Mouse (Mus musculus) liver, postnatal 0 days (tissue): ENCODE results near the gene R3hdm2. TPM values are rescaled to one million over a fixed set of nuclear protein-coding genes. Genes with fewer than 3 reads are reported as not detected.
A peak's percentile ranks its signal among the peaks of the same experiment; 100 is the strongest.

Source experiments
- ATAC-seq: fragments of 200-750 bp; cut with Nextera tagmentation; 2 replicates; pipeline ENCODE4 v1.8.0; 2017; ENCODE audit warnings: mild to moderate bottlenecking, moderate library complexity
- DNase-seq: peaks from one replicate; pipeline ENCODE4 v3.0.0-alpha.2; 2016
- H3K27ac ChIP-seq: fragments of 300-500 bp; sonication (generic); 2 replicates; pipeline ENCODE4 v1.5.1; 2014; ENCODE audit warnings: antibody characterized with exemption, moderate library complexity, mild to moderate bottlenecking, low read depth
- H3K27me3 ChIP-seq: fragments of 300-500 bp; sonication (generic); 2 replicates; pipeline ENCODE4 v1.6.1; 2014; ENCODE audit warnings: low read length, control low read depth, mixed read lengths; ENCODE audit not compliant: insufficient read depth
- H3K36me3 ChIP-seq: fragments of 300-500 bp; sonication (generic); replicated peaks from 2 replicates; pipeline ENCODE4 v1.6.1; 2014; ENCODE audit warnings: mild to moderate bottlenecking, control low read depth, low read length, moderate library complexity, mixed read lengths; ENCODE audit not compliant: insufficient read depth
- H3K4me1 ChIP-seq: fragments of 300-500 bp; sonication (generic); 2 replicates; pipeline ENCODE4 v1.6.1; 2014; ENCODE audit warnings: antibody characterized with exemption, mild to moderate bottlenecking, control low read depth; ENCODE audit not compliant: insufficient read depth
- H3K4me2 ChIP-seq: fragments of 300-500 bp; sonication (generic); 2 replicates; pipeline ENCODE4 v1.6.1; 2014; ENCODE audit warnings: low read depth, mild to moderate bottlenecking, low read length, moderate library complexity, mixed read lengths
- H3K4me3 ChIP-seq: fragments of 300-500 bp; sonication (generic); 2 replicates; pipeline ENCODE4 v1.5.1; 2014; ENCODE audit warnings: low read depth, low read length
- H3K9ac ChIP-seq: fragments of 300-500 bp; sonication (generic); replicated peaks from 2 replicates; pipeline ENCODE4 v1.6.1; 2014; ENCODE audit warnings: mild to moderate bottlenecking, moderate library complexity
- H3K9me3 ChIP-seq: fragments of 300-500 bp; sonication (generic); 2 replicates; pipeline ENCODE4 v1.6.1; 2016; ENCODE audit warnings: mild to moderate bottlenecking, control low read depth, low read length, mixed read lengths
- CTCF ChIP-seq: sonication (generic); IDR thresholded peaks from 2 replicates; pipeline ENCODE4 v1.5.1; 2016; ENCODE audit warnings: antibody characterized with exemption, low read depth
- EP300 ChIP-seq: IDR thresholded peaks from 2 replicates; pipeline ENCODE4 v1.6.1; 2016; ENCODE audit warnings: antibody characterized with exemption, low read depth, mild to moderate bottlenecking
- WGBS: fragments of 180-500 bp; shearing (Covaris S2); extraction: QIAGEN DNeasy Blood & Tissue Kit; methylation state at CpG from one replicate; pipeline ENCODE4 v1.1.7; 2014; ENCODE audit not compliant: insufficient replicate concordance; 5-methylcytosine and 5-hydroxymethylcytosine counted together
- polyA plus RNA-seq: library from polyadenylated mRNA; unstranded; fragments of >200 nt; fragmentation: Nextera tagmentation; extraction: Ambion mirVana; gene quantifications from 2 replicates; pipeline ENCODE4 v1.2.1, GENCODE M21; 2015

R3hdm2 gene
- polyA plus RNA-seq, 1 experiment from 2014 or later: 16.6 TPM

DNA sequence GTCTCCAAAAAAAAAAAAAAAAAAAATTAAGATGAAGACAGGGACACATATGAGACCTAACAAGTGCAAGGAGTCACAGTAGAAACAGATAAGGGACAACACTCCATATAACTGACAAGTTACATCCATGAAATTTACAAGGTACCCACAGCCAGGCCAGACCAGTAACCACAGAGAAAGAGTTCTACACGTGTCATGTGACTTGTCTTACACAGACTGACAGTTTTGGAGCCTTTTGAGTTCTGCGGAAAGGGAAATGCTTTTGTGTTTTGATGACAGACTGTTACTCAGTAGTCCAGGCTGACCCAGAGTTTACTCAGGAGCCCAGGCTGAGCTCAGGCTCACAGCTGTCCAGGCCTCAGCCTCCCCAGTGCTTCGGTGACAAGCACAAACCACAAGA, 37.1 kb upstream of the R3hdm2 start:
- TF ChIP-seq CTCF (no peak), EP300 (no peak)
- H3K27me3 ChIP-seq: peaks cover 34% of the 10 kb centered on the region
- H3K36me3 ChIP-seq: no peaks in the 10 kb centered on the region

DNA sequence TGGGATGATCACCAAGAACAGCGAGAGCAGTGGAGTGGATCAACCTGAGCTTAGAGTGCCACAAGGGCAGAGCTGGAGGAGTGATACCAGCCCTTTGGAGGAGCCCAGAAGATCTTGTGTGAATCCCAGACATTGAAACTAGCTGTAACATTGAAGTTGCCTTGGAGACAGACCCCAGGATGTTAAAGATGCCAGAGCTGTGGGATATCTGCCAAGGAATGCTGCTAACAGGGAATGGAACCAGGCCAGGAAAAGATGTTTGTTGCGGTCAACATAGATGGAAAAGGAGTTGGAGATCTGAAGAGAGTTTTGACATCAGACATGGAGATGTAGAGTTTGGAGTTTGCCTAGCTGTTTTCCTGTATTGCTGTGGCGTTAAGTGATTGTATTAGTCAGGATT, 34.0 kb upstream of the R3hdm2 start:
- ATAC-seq: no peak
- WGBS: 77% methylated on average over 3 of the region's 3 CpGs

More for the DNA sequence above, 37.1 kb upstream of the R3hdm2 start:
- H3K4me2 ChIP-seq: no peak overlapping the region
- WGBS: 43% methylated on average over 3 of the region's 3 CpGs
- no peaks in the 10 kb centered on the region for H3K9me3 ChIP-seq
- H3K9ac ChIP-seq: no peak overlapping the region
- no peak for DNase-seq
- H3K27ac ChIP-seq: no peak overlapping the region
- no peak overlapping the region for H3K4me3 ChIP-seq
- H3K4me1 ChIP-seq: peaks cover 18% of the 10 kb centered on the region
- no peak for ATAC-seq

DNA sequence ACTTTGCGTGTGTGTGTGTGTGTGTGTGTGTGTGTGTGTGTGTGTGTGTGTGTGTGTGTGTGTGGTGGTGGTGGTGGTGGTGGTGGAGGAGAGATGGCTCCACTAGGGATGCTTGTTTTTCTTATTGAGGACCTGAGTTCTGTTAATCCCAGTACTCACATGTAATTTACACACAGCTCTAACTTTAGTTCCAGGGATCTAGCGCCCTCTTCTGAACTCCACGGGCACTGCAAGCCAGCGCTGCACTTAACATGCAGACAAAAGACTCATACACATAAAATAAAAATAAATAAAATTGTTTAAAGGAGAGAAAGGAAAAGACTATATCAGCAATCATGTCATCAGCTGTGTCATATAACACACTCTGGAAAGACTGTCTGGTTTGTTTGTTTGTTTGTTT, 31.2 kb upstream of the R3hdm2 start:
- no peak overlapping the region for H3K4me3 ChIP-seq
- H3K27ac ChIP-seq: no peak overlapping the region
- peak overlapping the region; percentile 66; the same call in 1 of the 2 replicates for H3K4me2 ChIP-seq
- H3K27me3 ChIP-seq: no peaks in the 10 kb centered on the region
- WGBS: 69% methylated on average over 4 of the region's 4 CpGs
- DNase-seq: peak; percentile 37
- H3K36me3 ChIP-seq: no peaks in the 10 kb centered on the region
- TF ChIP-seq EP300 (no peak), CTCF (peak; percentile 47)
- no peaks in the 10 kb centered on the region for H3K9me3 ChIP-seq
- no peak overlapping the region for H3K9ac ChIP-seq
- peaks cover 8% of the 10 kb centered on the region for H3K4me1 ChIP-seq
- no peak for ATAC-seq

More for the DNA sequence above, 34.0 kb upstream of the R3hdm2 start:
- no peak overlapping the region for H3K9ac ChIP-seq
- no peaks in the 10 kb centered on the region for H3K9me3 ChIP-seq
- H3K36me3 ChIP-seq: no peaks in the 10 kb centered on the region
- H3K4me1 ChIP-seq: peaks cover 6% of the 10 kb centered on the region
- H3K27me3 ChIP-seq: peaks cover 10% of the 10 kb centered on the region
- H3K27ac ChIP-seq: no peak overlapping the region
- DNase-seq: no peak
- no peak overlapping the region for H3K4me3 ChIP-seq
- H3K4me2 ChIP-seq: no peak overlapping the region
- TF ChIP-seq EP300 (no peak), CTCF (no peak)

DNA sequence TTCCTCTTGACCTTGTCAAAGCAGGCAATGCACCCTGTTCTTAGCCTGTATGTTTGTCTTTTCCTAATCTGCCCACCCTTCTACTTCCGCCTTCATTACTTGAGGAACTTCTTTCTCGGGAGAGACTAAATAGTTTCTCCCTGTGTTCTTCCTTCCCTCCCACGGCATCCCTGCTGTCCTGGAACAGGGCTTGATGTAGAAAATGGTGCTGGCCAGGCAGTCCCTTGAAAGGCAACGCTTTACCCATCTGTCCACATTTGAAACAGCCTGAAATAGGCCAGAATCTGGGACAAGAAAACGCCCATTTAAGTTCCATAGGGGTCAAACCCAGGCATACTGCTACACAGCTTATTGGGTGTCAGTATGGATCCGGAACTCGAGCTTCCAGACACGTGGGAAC, 30.3 kb upstream of the R3hdm2 start:
- Histone ChIP-seq H3K4me1 (peaks cover 12% of the 10 kb centered on the region), H3K36me3 (no peaks in the 10 kb centered on the region), H3K9ac (peak overlapping the region; percentile 71), H3K4me2 (peak overlapping the region; percentile 66), H3K27ac (peak overlapping the region; percentile 93), H3K4me3 (peak overlapping the region; percentile 38; the same call in 1 of the 2 replicates), H3K27me3 (no peaks in the 10 kb centered on the region), H3K9me3 (no peaks in the 10 kb centered on the region)
- TF ChIP-seq CTCF (no peak), EP300 (no peak)
- DNase-seq (no peak), ATAC-seq (no peak)
- 51% methylated on average over 8 of the region's 8 CpGs for WGBS

DNA sequence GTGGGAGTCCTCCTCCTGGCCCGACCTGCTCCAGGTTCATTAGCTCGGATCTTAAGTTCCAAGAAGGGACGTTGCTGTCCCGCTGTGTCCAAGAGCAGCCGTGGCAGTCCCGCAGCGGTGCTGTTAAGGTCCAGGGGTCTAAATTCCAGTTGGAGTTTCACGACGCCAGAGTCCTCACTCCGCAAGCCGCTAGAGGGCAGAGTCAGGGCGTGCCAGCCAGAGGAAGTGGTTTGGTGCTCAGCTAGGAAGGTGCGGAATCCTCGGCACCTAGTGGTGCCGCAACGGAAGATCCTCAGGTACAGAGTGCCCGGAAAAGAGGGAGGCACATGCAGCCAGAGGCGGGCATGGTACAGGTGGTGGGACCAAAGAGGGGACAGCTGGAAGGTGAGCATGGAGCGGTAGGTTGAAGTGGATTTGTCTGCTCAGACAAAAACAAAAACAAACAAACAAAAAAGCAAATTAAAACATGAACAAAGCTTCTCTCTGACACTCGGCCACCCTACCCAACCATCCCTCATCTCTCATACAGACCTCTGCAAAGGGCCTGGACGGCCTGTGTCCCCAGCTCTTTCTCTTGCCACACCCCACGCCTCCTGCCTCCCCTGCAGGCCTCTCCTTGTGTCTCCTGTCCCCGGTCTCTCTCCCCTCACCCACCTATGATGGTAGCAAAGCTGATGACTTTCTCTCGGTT, 29.4 kb upstream of the R3hdm2 start:
- Histone ChIP-seq H3K4me1 (peaks cover 12% of the 10 kb centered on the region), H3K36me3 (no peaks in the 10 kb centered on the region), H3K9me3 (no peaks in the 10 kb centered on the region), H3K27me3 (no peaks in the 10 kb centered on the region), H3K4me3 (peak overlapping the region; percentile 38), H3K4me2 (peak overlapping the region; percentile 66), H3K9ac (peak overlapping the region; percentile 71), H3K27ac (peak overlapping the region; percentile 93)
- peak; percentile 89 for TF ChIP-seq CTCF
- TF ChIP-seq EP300: no peak
- ATAC-seq (peak; percentile 37), DNase-seq (peak; percentile 82)
- WGBS: 12% methylated on average over 24 of the region's 24 CpGs

DNA sequence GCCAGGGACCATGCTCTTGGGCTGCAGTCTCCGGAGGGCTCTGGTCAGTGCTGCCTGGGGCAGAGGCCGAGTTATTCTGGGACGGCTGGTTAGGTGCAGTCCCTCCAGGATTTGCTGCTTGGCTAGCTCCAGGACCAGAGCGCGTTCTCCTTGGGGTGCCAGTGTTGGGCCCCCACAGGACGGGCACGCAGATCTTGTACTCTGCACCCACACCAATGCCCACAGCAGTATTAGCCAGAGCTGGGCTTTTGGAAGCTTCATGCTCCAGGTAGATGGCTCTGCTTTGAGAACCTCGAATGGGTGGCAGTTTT, 28.9 kb upstream of the R3hdm2 start:
- H3K36me3 ChIP-seq: no peaks in the 10 kb centered on the region
- H3K4me2 ChIP-seq: peak overlapping the region; percentile 66
- peak overlapping the region; percentile 38 for H3K4me3 ChIP-seq
- ATAC-seq: no peak
- DNase-seq: no peak
- WGBS: 79% methylated on average over 8 of the region's 8 CpGs
- no peaks in the 10 kb centered on the region for H3K9me3 ChIP-seq
- H3K27me3 ChIP-seq: no peaks in the 10 kb centered on the region
- peak overlapping the region; percentile 93 for H3K27ac ChIP-seq
- H3K9ac ChIP-seq: peak overlapping the region; percentile 71
- peaks cover 17% of the 10 kb centered on the region for H3K4me1 ChIP-seq
- no peak for TF ChIP-seq CTCF
- TF ChIP-seq EP300: no peak

DNA sequence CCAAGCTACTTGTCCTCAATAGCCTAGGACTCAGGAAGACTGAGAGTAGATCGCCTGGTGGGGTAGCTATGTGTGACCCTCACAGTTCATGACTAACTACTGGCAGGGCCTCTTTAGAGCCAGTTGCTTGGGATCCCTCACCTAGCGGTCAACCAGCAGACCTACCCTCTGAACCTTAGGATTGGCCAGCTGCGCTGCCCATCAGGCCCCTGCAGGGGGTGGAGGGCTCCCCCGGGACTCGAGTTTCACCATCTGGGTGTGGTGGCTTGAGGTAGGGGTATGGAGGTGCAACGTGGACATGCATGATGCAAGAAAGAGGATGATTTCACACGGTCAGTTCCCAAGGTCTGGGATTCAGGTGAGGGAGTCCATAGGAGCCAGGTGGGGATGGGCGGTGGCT, 28.4 kb upstream of the R3hdm2 start:
- ATAC-seq (peak; percentile 80), DNase-seq (peak; percentile 75)
- Histone ChIP-seq H3K9me3 (no peaks in the 10 kb centered on the region), H3K36me3 (no peaks in the 10 kb centered on the region), H3K27me3 (no peaks in the 10 kb centered on the region), H3K4me1 (peaks cover 20% of the 10 kb centered on the region), H3K4me3 (peak overlapping the region; percentile 38), H3K4me2 (peak overlapping the region; percentile 66), H3K9ac (peak overlapping the region; percentile 71), H3K27ac (peak overlapping the region; percentile 93)
- no peak for TF ChIP-seq EP300
- no peak; the same call in 1 of the 2 replicates for TF ChIP-seq CTCF
- 60% methylated on average over 8 of the region's 8 CpGs for WGBS
